Mouse (Mus musculus) T-helper 1 cell (primary cell): ENCODE measurements around the gene Cbln3.

Experiments used
- in situ Hi-C: fragments of 300-600 bp; cut with MboI, MseI; formaldehyde crosslinking; loops from one replicate; pipeline ENCODE4 v1.15.1; 2025; ENCODE audit warnings: high pct_unique_total_duplicates

Gene Cbln3

GRCm38 (mm10) chr14:55880982-55881381, 3.2 kb downstream of the Cbln3 start:
- in situ Hi-C loops, result no loop called here

GRCm38 (mm10) chr14:55879623-55880022, 4.6 kb downstream of the Cbln3 start:
- in situ Hi-C loops, result no loop called here

GRCm38 (mm10) chr14:55878316-55878940, 5.8 kb downstream of the Cbln3 start:
- in situ Hi-C loops, result no loop called here

- in situ Hi-C loops, result no loop called here
Measured at GRCm38 (mm10) chr14:55877469-55878315, 6.5 kb downstream of the Cbln3 start.

GRCm38 (mm10) chr14:55873714-55874683, 10.2 kb downstream of the Cbln3 start:
- in situ Hi-C loops, result loop anchor here (5.0 kb wide), 1 partner anchor 48 kb away; no protein-coding TSS in a partner anchor

- in situ Hi-C loops, result loop anchor here (5.0 kb wide), 1 partner anchor 49 kb away; no protein-coding TSS in a partner anchor
Measured at GRCm38 (mm10) chr14:55873242-55873713, 10.9 kb downstream of the Cbln3 start.

- in situ Hi-C loops, result loop anchor here (5.0 kb wide), 1 partner anchor 50 kb away; no protein-coding TSS in a partner anchor
Measured at GRCm38 (mm10) chr14:55872551-55872950, 11.6 kb downstream of the Cbln3 start.

- in situ Hi-C loops, result loop anchor here (5.0 kb wide), 1 partner anchor 50 kb away; no protein-coding TSS in a partner anchor
Measured at GRCm38 (mm10) chr14:55872039-55872438, 12.2 kb downstream of the Cbln3 start.

- in situ Hi-C loops, result no loop called here
Measured at GRCm38 (mm10) chr14:55869538-55869937, 14.7 kb downstream of the Cbln3 start.

- in situ Hi-C loops, result no loop called here
Measured at GRCm38 (mm10) chr14:55868230-55869026, 15.8 kb downstream of the Cbln3 start.

GRCm38 (mm10) chr14:55866962-55867361, 17.2 kb downstream of the Cbln3 start:
- in situ Hi-C loops, result no loop called here

- in situ Hi-C loops, result loop anchor here (5.0 kb wide), 1 partner anchor 76 kb away; the partner anchor contains the start of gene Ripk3
Measured at GRCm38 (mm10) chr14:55863773-55864172, 20.4 kb downstream of the Cbln3 start.

- in situ Hi-C loops, result loop anchor here (5.0 kb wide), 1 partner anchor 76 kb away; the partner anchor contains the start of gene Ripk3
Measured at GRCm38 (mm10) chr14:55862970-55863369, 21.2 kb downstream of the Cbln3 start.

GRCm38 (mm10) chr14:55862186-55862585, 22.0 kb downstream of the Cbln3 start:
- in situ Hi-C loops, result loop anchor here (5.0 kb wide), 1 partner anchor 75 kb away; the partner anchor contains the start of gene Ripk3

GRCm38 (mm10) chr14:55857588-55857987, 26.6 kb downstream of the Cbln3 start:
- in situ Hi-C loops, result no loop called here

GRCm38 (mm10) chr14:55855101-55855561, 29.1 kb downstream of the Cbln3 start:
- in situ Hi-C loops, result no loop called here

GRCm38 (mm10) chr14:55854406-55855100, 29.6 kb downstream of the Cbln3 start:
- in situ Hi-C loops, result no loop called here

- in situ Hi-C loops, result no loop called here
Measured at GRCm38 (mm10) chr14:55853621-55854285, 30.4 kb downstream of the Cbln3 start, which contains the start of gene Nynrin. Gene Nynrin (plus strand): TSS chr14:55854010.
